Mouse (Mus musculus): ENCODE results near the gene Ms4a18. TPM values are rescaled to one million over a fixed set of nuclear protein-coding genes. Genes with fewer than 3 reads are reported as not detected.
"Not testable (repeated sequence)": the region's sequence is repeated elsewhere in the genome, so short reads cannot be mapped to it uniquely, and the experiment has no call there.

The Ms4a18 gene
- polyA plus RNA-seq (2014; fragmentation: Nextera tagmentation; extraction: Ambion mirVana) = 0.35 TPM in 1 of 2 replicates, not detected in the other

GRCm38 (mm10) chr19:11017891-11018290, at the start of gene Ms4a18:
Gene Ms4a18, minus strand, starts transcription at chr19:11018031.
- Histone ChIP-seq H3K4me2 (replicated peaks; ENCODE audit: low read depth, low read length) (no peak within 1 kb of the TSS), H3K9me3 (ENCODE audit: control insufficient read depth, low read depth, low read length) (no peaks in the 10 kb centered on the region), H3K9ac (replicated peaks; ENCODE audit: low read depth, low read length) (no peak within 1 kb of the TSS), H3K27me3 (ENCODE audit: control insufficient read depth, insufficient read depth, low read length) (no peaks in the 10 kb centered on the region), H3K27ac (ENCODE audit: low read length) (no peak within 1 kb of the TSS), H3K36me3 (ENCODE audit: control insufficient read depth, insufficient read depth, low read length) (no peaks in the 10 kb centered on the region), H3K4me3 (ENCODE audit: low read depth, low read length) (no peak within 1 kb of the TSS), H3K4me1 (ENCODE audit: control insufficient read depth, insufficient read depth, low read length) (no peaks in the 10 kb centered on the region)
- no peak for ATAC-seq (ENCODE audit: insufficient number of reproducible peaks, insufficient read depth, low FRiP score, low read depth)
- 82% methylated on average over 3 of the region's 3 CpGs for WGBS

GRCm38 (mm10) chr19:11065202-11065875, 47.5 kb upstream of the Ms4a18 start:
- no peak for ATAC-seq (ENCODE audit: insufficient number of reproducible peaks, insufficient read depth, low FRiP score, low read depth)
- H3K27ac ChIP-seq (ENCODE audit: low read length) = no peak overlapping the region
- H3K9ac ChIP-seq (replicated peaks; ENCODE audit: low read depth, low read length) = no peak overlapping the region
- no peaks in the 10 kb centered on the region for H3K4me1 ChIP-seq (ENCODE audit: control insufficient read depth, insufficient read depth, low read length)
- no peaks in the 10 kb centered on the region for H3K36me3 ChIP-seq (ENCODE audit: control insufficient read depth, insufficient read depth, low read length)
- no peak overlapping the region for H3K4me3 ChIP-seq (ENCODE audit: low read depth, low read length)
- H3K4me2 ChIP-seq (replicated peaks; ENCODE audit: low read depth, low read length) = no peak overlapping the region
- no peaks in the 10 kb centered on the region for H3K27me3 ChIP-seq (ENCODE audit: control insufficient read depth, insufficient read depth, low read length)
- no peaks in the 10 kb centered on the region for H3K9me3 ChIP-seq (ENCODE audit: control insufficient read depth, low read depth, low read length)
- WGBS = 79% methylated on average over 2 of the region's 2 CpGs

- 76% methylated on average over 1 of the region's 1 CpGs for WGBS
- no peak overlapping the region for H3K4me2 ChIP-seq (replicated peaks; ENCODE audit: low read depth, low read length)
- H3K4me3 ChIP-seq (ENCODE audit: low read depth, low read length) = no peak overlapping the region
- no peaks in the 10 kb centered on the region for H3K9me3 ChIP-seq (ENCODE audit: control insufficient read depth, low read depth, low read length)
- H3K27me3 ChIP-seq (ENCODE audit: control insufficient read depth, insufficient read depth, low read length) = no peaks in the 10 kb centered on the region
- H3K27ac ChIP-seq (ENCODE audit: low read length) = no peak overlapping the region
- ATAC-seq (ENCODE audit: insufficient number of reproducible peaks, insufficient read depth, low FRiP score, low read depth) = no peak
- H3K9ac ChIP-seq (replicated peaks; ENCODE audit: low read depth, low read length) = no peak overlapping the region
- no peaks in the 10 kb centered on the region for H3K36me3 ChIP-seq (ENCODE audit: control insufficient read depth, insufficient read depth, low read length)
- H3K4me1 ChIP-seq (ENCODE audit: control insufficient read depth, insufficient read depth, low read length) = no peaks in the 10 kb centered on the region
These were observed 43.1 kb upstream of the Ms4a18 start for GRCm38 (mm10) chr19:11060900-11061299.

GRCm38 (mm10) chr19:11059967-11060366, 42.1 kb upstream of the Ms4a18 start:
- no peaks in the 10 kb centered on the region for H3K4me1 ChIP-seq (ENCODE audit: control insufficient read depth, insufficient read depth, low read length)
- ATAC-seq (ENCODE audit: insufficient number of reproducible peaks, insufficient read depth, low FRiP score, low read depth) = no peak
- H3K9ac ChIP-seq (replicated peaks; ENCODE audit: low read depth, low read length) = no peak overlapping the region
- H3K9me3 ChIP-seq (ENCODE audit: control insufficient read depth, low read depth, low read length) = no peaks in the 10 kb centered on the region
- H3K4me2 ChIP-seq (replicated peaks; ENCODE audit: low read depth, low read length) = no peak overlapping the region
- H3K27ac ChIP-seq (ENCODE audit: low read length) = no peak overlapping the region
- no peaks in the 10 kb centered on the region for H3K27me3 ChIP-seq (ENCODE audit: control insufficient read depth, insufficient read depth, low read length)
- no peak overlapping the region for H3K4me3 ChIP-seq (ENCODE audit: low read depth, low read length)
- no peaks in the 10 kb centered on the region for H3K36me3 ChIP-seq (ENCODE audit: control insufficient read depth, insufficient read depth, low read length)

GRCm38 (mm10) chr19:11055700-11056099, 37.9 kb upstream of the Ms4a18 start:
- H3K9ac ChIP-seq (replicated peaks; ENCODE audit: low read depth, low read length); H3K27ac ChIP-seq (ENCODE audit: low read length); H3K36me3 ChIP-seq (ENCODE audit: control insufficient read depth, insufficient read depth, low read length); H3K4me2 ChIP-seq (replicated peaks; ENCODE audit: low read depth, low read length); H3K9me3 ChIP-seq (ENCODE audit: control insufficient read depth, low read depth, low read length); H3K4me3 ChIP-seq (ENCODE audit: low read depth, low read length); ATAC-seq (ENCODE audit: insufficient number of reproducible peaks, insufficient read depth, low FRiP score, low read depth); H3K4me1 ChIP-seq (ENCODE audit: control insufficient read depth, insufficient read depth, low read length); H3K27me3 ChIP-seq (ENCODE audit: control insufficient read depth, insufficient read depth, low read length): not testable (repeated sequence)
- 82% methylated on average over 1 of the region's 1 CpGs for WGBS

- Histone ChIP-seq H3K9ac (replicated peaks; ENCODE audit: low read depth, low read length) (no peak overlapping the region), H3K9me3 (ENCODE audit: control insufficient read depth, low read depth, low read length) (no peaks in the 10 kb centered on the region), H3K36me3 (ENCODE audit: control insufficient read depth, insufficient read depth, low read length) (no peaks in the 10 kb centered on the region), H3K4me2 (replicated peaks; ENCODE audit: low read depth, low read length) (no peak overlapping the region), H3K4me1 (ENCODE audit: control insufficient read depth, insufficient read depth, low read length) (no peaks in the 10 kb centered on the region), H3K27ac (ENCODE audit: low read length) (no peak overlapping the region), H3K4me3 (ENCODE audit: low read depth, low read length) (no peak overlapping the region), H3K27me3 (ENCODE audit: control insufficient read depth, insufficient read depth, low read length) (no peaks in the 10 kb centered on the region)
- ATAC-seq (ENCODE audit: insufficient number of reproducible peaks, insufficient read depth, low FRiP score, low read depth) = no peak
- 66% methylated on average over 3 of the region's 3 CpGs for WGBS
These were observed 35.4 kb upstream of the Ms4a18 start for GRCm38 (mm10) chr19:11053277-11053676.

GRCm38 (mm10) chr19:11052877-11053276, 35.0 kb upstream of the Ms4a18 start:
- no peak for ATAC-seq (ENCODE audit: insufficient number of reproducible peaks, insufficient read depth, low FRiP score, low read depth)
- Histone ChIP-seq H3K4me1 (ENCODE audit: control insufficient read depth, insufficient read depth, low read length) (no peaks in the 10 kb centered on the region), H3K9me3 (ENCODE audit: control insufficient read depth, low read depth, low read length) (no peaks in the 10 kb centered on the region), H3K4me3 (ENCODE audit: low read depth, low read length) (no peak overlapping the region), H3K9ac (replicated peaks; ENCODE audit: low read depth, low read length) (no peak overlapping the region), H3K27ac (ENCODE audit: low read length) (no peak overlapping the region), H3K27me3 (ENCODE audit: control insufficient read depth, insufficient read depth, low read length) (no peaks in the 10 kb centered on the region), H3K36me3 (ENCODE audit: control insufficient read depth, insufficient read depth, low read length) (no peaks in the 10 kb centered on the region), H3K4me2 (replicated peaks; ENCODE audit: low read depth, low read length) (no peak overlapping the region)
- WGBS = 56% methylated on average over 5 of the region's 5 CpGs

- no peak overlapping the region for H3K9ac ChIP-seq (replicated peaks; ENCODE audit: low read depth, low read length)
- no peak overlapping the region for H3K27ac ChIP-seq (ENCODE audit: low read length)
- ATAC-seq (ENCODE audit: insufficient number of reproducible peaks, insufficient read depth, low FRiP score, low read depth) = no peak
- H3K27me3 ChIP-seq (ENCODE audit: control insufficient read depth, insufficient read depth, low read length) = no peaks in the 10 kb centered on the region
- WGBS = 62% methylated on average over 2 of the region's 2 CpGs
- H3K4me1 ChIP-seq (ENCODE audit: control insufficient read depth, insufficient read depth, low read length) = no peaks in the 10 kb centered on the region
- H3K9me3 ChIP-seq (ENCODE audit: control insufficient read depth, low read depth, low read length) = no peaks in the 10 kb centered on the region
- no peaks in the 10 kb centered on the region for H3K36me3 ChIP-seq (ENCODE audit: control insufficient read depth, insufficient read depth, low read length)
- no peak overlapping the region for H3K4me3 ChIP-seq (ENCODE audit: low read depth, low read length)
- H3K4me2 ChIP-seq (replicated peaks; ENCODE audit: low read depth, low read length) = no peak overlapping the region
These were observed 32.5 kb upstream of the Ms4a18 start for GRCm38 (mm10) chr19:11050286-11050685.

GRCm38 (mm10) chr19:11049426-11049825, 31.6 kb upstream of the Ms4a18 start:
- Histone ChIP-seq H3K9ac (replicated peaks; ENCODE audit: low read depth, low read length) (no peak overlapping the region), H3K4me1 (ENCODE audit: control insufficient read depth, insufficient read depth, low read length) (no peaks in the 10 kb centered on the region), H3K4me3 (ENCODE audit: low read depth, low read length) (no peak overlapping the region), H3K27ac (ENCODE audit: low read length) (no peak overlapping the region), H3K9me3 (ENCODE audit: control insufficient read depth, low read depth, low read length) (no peaks in the 10 kb centered on the region), H3K4me2 (replicated peaks; ENCODE audit: low read depth, low read length) (no peak overlapping the region), H3K36me3 (ENCODE audit: control insufficient read depth, insufficient read depth, low read length) (no peaks in the 10 kb centered on the region), H3K27me3 (ENCODE audit: control insufficient read depth, insufficient read depth, low read length) (no peaks in the 10 kb centered on the region)
- ATAC-seq (ENCODE audit: insufficient number of reproducible peaks, insufficient read depth, low FRiP score, low read depth) = no peak

Measured in stomach, embryonic 14.5 days (tissue).